Mouse (Mus musculus) liver, embryonic 15.5 days (tissue): ENCODE measurements around the gene Syngr4. TPM values are rescaled to one million over a fixed set of nuclear protein-coding genes. Genes with fewer than 3 reads are reported as not detected.

Source experiments
- polyA plus RNA-seq: library from polyadenylated mRNA; unstranded; fragments of >200 nt; fragmentation: Nextera tagmentation; extraction: Ambion mirVana; gene quantifications from 2 replicates; pipeline ENCODE4 v1.2.1, GENCODE M21; 2015

Gene Syngr4
- polyA plus RNA-seq, 1 experiment from 2014 or later: 0.94 TPM

Other genes with a start within 250 kb of the Syngr4 start
- 0.06 TPM in 1 of 2 replicates, not detected in the other for gene Fut2, start 230.3 kb downstream of the Syngr4 start, polyA plus RNA-seq
- gene Ntn5, start 212.7 kb downstream of the Syngr4 start, polyA plus RNA-seq: not detected in 2 replicates
- gene Sec1, start 202.3 kb downstream of the Syngr4 start, polyA plus RNA-seq: 0.05 and 0.06 TPM in 2 replicates
- gene Car11, start 196.9 kb downstream of the Syngr4 start, polyA plus RNA-seq: 0.26 and 0.44 TPM in 2 replicates
- gene Dbp, start 191.6 kb downstream of the Syngr4 start, polyA plus RNA-seq: 0.46 and 0.85 TPM in 2 replicates
- gene Rpl18, start 181.3 kb downstream of the Syngr4 start, polyA plus RNA-seq: 533 and 542 TPM in 2 replicates
- gene Sphk2, start 178.7 kb downstream of the Syngr4 start, polyA plus RNA-seq: 10.4 and 13.3 TPM in 2 replicates
- gene Fam83e, start 175.5 kb downstream of the Syngr4 start, polyA plus RNA-seq: 0.30 and 0.33 TPM in 2 replicates
- not detected in 2 replicates for gene Spaca4, start 170.9 kb downstream of the Syngr4 start, polyA plus RNA-seq
- gene Lmtk3, start 113.0 kb downstream of the Syngr4 start, polyA plus RNA-seq: not detected in 2 replicates
- 0.07 and 0.22 TPM in 2 replicates for gene Sult2b1, start 112.0 kb downstream of the Syngr4 start, polyA plus RNA-seq
- gene Cyth2, start 82.1 kb downstream of the Syngr4 start, polyA plus RNA-seq: 30.4 and 30.9 TPM in 2 replicates
- 0.06 and 0.12 TPM in 2 replicates for gene Kcnj14, start 71.9 kb downstream of the Syngr4 start, polyA plus RNA-seq
- 24.7 and 25.3 TPM in 2 replicates for gene Grwd1, start 65.8 kb downstream of the Syngr4 start, polyA plus RNA-seq
- gene Kdelr1, start 23.9 kb downstream of the Syngr4 start, polyA plus RNA-seq: 27.6 TPM in 2 replicates
- gene Grin2d, start 18.3 kb downstream of the Syngr4 start, polyA plus RNA-seq: 0.05 TPM in 2 replicates
- 3.6 and 4.0 TPM in 2 replicates for gene Tmem143, start 227 bp upstream of the Syngr4 start, polyA plus RNA-seq
- gene Emp3, start 24.7 kb upstream of the Syngr4 start, polyA plus RNA-seq: 59.9 and 65.0 TPM in 2 replicates
- gene Ccdc114, start 27.4 kb upstream of the Syngr4 start, polyA plus RNA-seq: 0.91 and 1.2 TPM in 2 replicates
- gene Abcc6, start 133.6 kb upstream of the Syngr4 start, polyA plus RNA-seq: 11.4 and 16.7 TPM in 2 replicates
- 22.5 and 24.0 TPM in 2 replicates for gene Nomo1, start 137.0 kb upstream of the Syngr4 start, polyA plus RNA-seq
- gene Kcnj11, start 204.1 kb upstream of the Syngr4 start, polyA plus RNA-seq: 0.08 TPM in 2 replicates